Mouse (Mus musculus): ENCODE measurements at regions not wholly inside any gene's neighbourhood (a gene's known extent, or its start where the extent isn't known, plus 50 kb on each side); places are given as distances from the start of the nearest gene placed in this dataset.

GRCm38 (mm10) chr9:41328959-41329358, 167.5 kb upstream of the Ubash3b start:
- DNase-seq (ENCODE audit: low spot score in 2 of 2) = no peak

GRCm38 (mm10) chr9:41328480-41328879, 167.0 kb upstream of the Ubash3b start:
- DNase-seq (ENCODE audit: low spot score in 2 of 2) = no peak

GRCm38 (mm10) chr9:41328056-41328455, 166.6 kb upstream of the Ubash3b start:
- DNase-seq (ENCODE audit: low spot score in 2 of 2) = no peak

- no peak for DNase-seq (ENCODE audit: low spot score in 2 of 2)
Observed at GRCm38 (mm10) chr9:41327561-41327960, 166.1 kb upstream of the Ubash3b start.

GRCm38 (mm10) chr9:41326772-41327560, 165.5 kb upstream of the Ubash3b start:
- peak in 1 of 2 experiments; percentile 11 for DNase-seq (ENCODE audit: low spot score in 2 of 2)

- no peak for DNase-seq (ENCODE audit: low spot score in 2 of 2)
Observed at GRCm38 (mm10) chr9:41321521-41321920, 160.0 kb upstream of the Ubash3b start.

- DNase-seq (ENCODE audit: low spot score in 2 of 2) = no peak
Observed at GRCm38 (mm10) chr9:41319066-41319465, 157.6 kb upstream of the Ubash3b start.

GRCm38 (mm10) chr9:41306229-41306628, 144.7 kb upstream of the Ubash3b start:
- DNase-seq (ENCODE audit: low spot score in 2 of 2) = no peak

GRCm38 (mm10) chr9:41303494-41303828, 142.0 kb upstream of the Ubash3b start:
- DNase-seq (ENCODE audit: low spot score in 2 of 2) = no peak

GRCm38 (mm10) chr9:41302809-41303493, 141.5 kb upstream of the Ubash3b start:
- DNase-seq (ENCODE audit: low spot score in 2 of 2) = peak in 1 of 2 experiments; percentile 28

- DNase-seq (ENCODE audit: low spot score in 2 of 2) = peak in 1 of 2 experiments; percentile 20
Observed at GRCm38 (mm10) chr9:41286145-41286468, 124.6 kb upstream of the Ubash3b start.

GRCm38 (mm10) chr9:41285266-41286144, 124.0 kb upstream of the Ubash3b start:
- no peak for DNase-seq (ENCODE audit: low spot score in 2 of 2)

GRCm38 (mm10) chr9:41277726-41278125, 116.2 kb upstream of the Ubash3b start:
- DNase-seq (ENCODE audit: low spot score in 2 of 2) = no peak

- DNase-seq (ENCODE audit: low spot score in 2 of 2) = no peak
Observed at GRCm38 (mm10) chr9:41273839-41274271, 112.4 kb upstream of the Ubash3b start.

GRCm38 (mm10) chr9:41273171-41273781, 111.8 kb upstream of the Ubash3b start:
- DNase-seq (ENCODE audit: low spot score in 2 of 2) = no peak

- DNase-seq (ENCODE audit: low spot score in 2 of 2) = no peak
Observed at GRCm38 (mm10) chr9:41272596-41272995, 111.1 kb upstream of the Ubash3b start.

GRCm38 (mm10) chr9:41268112-41268511, 106.6 kb upstream of the Ubash3b start:
- DNase-seq (ENCODE audit: low spot score in 2 of 2) = no peak

- no peak for DNase-seq (ENCODE audit: low spot score in 2 of 2)
Observed at GRCm38 (mm10) chr9:41264485-41264884, 103.0 kb upstream of the Ubash3b start.

GRCm38 (mm10) chr9:41257244-41257643, 95.7 kb upstream of the Ubash3b start:
- DNase-seq (ENCODE audit: low spot score in 2 of 2) = no peak

- DNase-seq (ENCODE audit: low spot score in 2 of 2) = no peak
Observed at GRCm38 (mm10) chr9:41242372-41242771, 80.9 kb upstream of the Ubash3b start.

- DNase-seq (ENCODE audit: low spot score in 2 of 2) = no peak
Observed at GRCm38 (mm10) chr9:41239097-41239451, 77.6 kb upstream of the Ubash3b start.

Measured in layer of hippocampus, adult 18-20 months (tissue).